Mouse (Mus musculus): ENCODE results near the gene Hebp2. TPM values are rescaled to one million over a fixed set of nuclear protein-coding genes. Genes with fewer than 3 reads are reported as not detected.
A peak's percentile ranks its signal among the peaks of the same experiment; 100 is the strongest.

The Hebp2 gene
- polyA plus RNA-seq, 1 experiment from 2014 or later, result 18.8 TPM

DNA sequence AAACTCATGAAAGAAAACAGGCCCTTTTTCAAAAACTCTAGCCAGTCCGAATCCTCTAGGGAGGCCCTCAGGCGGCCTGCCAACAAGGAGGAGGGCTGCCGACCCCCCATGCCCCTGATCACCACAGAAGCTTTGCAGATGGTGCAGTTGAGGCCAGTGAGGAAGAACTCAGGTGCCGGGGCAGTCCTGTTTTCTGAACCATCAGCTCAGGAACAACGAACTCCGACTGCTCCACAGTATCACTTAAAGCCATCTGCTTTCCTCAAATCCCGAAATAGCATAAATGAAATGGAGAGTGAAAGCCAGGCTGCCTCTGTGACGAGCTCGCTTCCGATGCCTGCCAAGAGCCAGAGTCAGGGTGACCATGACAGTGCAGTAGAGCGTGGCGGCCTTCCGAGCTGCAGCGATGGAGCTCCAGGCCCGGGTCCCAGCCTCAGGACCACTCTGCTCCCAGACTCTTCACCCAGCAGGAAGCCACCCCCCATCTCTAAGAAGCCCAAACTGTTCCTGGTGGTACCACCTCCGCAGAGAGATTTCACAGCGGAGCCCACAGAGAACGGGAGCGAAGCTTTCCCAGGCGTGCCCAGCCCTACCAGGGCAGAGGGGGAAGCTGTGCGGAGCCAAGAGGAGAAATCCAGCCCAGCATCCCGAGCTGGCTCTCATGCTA is 19.6 kb downstream of the Hebp2 start:
- no peak overlapping the region for H3K4me2 ChIP-seq (replicated peaks; ENCODE audit: low read depth, low read length)
- no peaks in the 10 kb centered on the region for H3K4me1 ChIP-seq (replicated peaks; ENCODE audit: control insufficient read depth, insufficient read depth, low read length)
- WGBS, result 85% methylated on average over 22 of the region's 22 CpGs
- no peaks in the 10 kb centered on the region for H3K9me3 ChIP-seq (ENCODE audit: control insufficient read depth, low read length)
- peak; percentile 52; the same call in 1 of the 2 replicates for ATAC-seq (ENCODE audit: low FRiP score)
- H3K4me3 ChIP-seq (ENCODE audit: low read depth, low read length), result no peak overlapping the region
- no peak overlapping the region for H3K27ac ChIP-seq (ENCODE audit: low read depth, low read length)
- no peaks in the 10 kb centered on the region for H3K27me3 ChIP-seq (ENCODE audit: control insufficient read depth, insufficient read depth, low read length)
- H3K9ac ChIP-seq (ENCODE audit: low read depth, low read length), result no peak overlapping the region
- peaks cover 9% of the 10 kb centered on the region; the same call in 1 of the 2 replicates for H3K36me3 ChIP-seq (ENCODE audit: control insufficient read depth, insufficient read depth, low read length)
- no peak for DNase-seq (ENCODE audit: low spot score)

DNA sequence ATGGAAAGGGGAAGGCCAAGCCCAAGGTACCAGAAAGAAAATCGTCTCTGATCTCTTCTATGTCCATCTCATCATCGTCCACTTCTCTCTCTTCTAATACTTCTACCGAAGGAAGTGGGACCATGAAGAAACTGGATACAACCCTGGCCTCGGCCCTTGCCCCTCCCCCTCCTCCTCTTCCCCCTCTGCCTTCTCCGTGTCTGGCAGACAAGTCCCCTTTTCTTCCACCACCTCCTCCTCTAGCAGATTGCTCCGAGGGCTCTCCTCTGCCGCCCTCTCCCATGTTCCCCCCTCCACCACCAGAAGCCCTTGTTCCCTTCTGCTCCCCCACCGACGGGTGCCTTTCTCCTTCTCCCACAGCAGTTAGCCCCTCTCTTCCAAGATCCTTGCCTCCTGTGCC is 20.1 kb downstream of the Hebp2 start:
- Histone ChIP-seq H3K9ac (ENCODE audit: low read depth, low read length) (no peak overlapping the region), H3K4me2 (replicated peaks; ENCODE audit: low read depth, low read length) (no peak overlapping the region), H3K9me3 (ENCODE audit: control insufficient read depth, low read length) (no peaks in the 10 kb centered on the region), H3K4me1 (replicated peaks; ENCODE audit: control insufficient read depth, insufficient read depth, low read length) (no peaks in the 10 kb centered on the region), H3K4me3 (ENCODE audit: low read depth, low read length) (no peak overlapping the region), H3K27ac (ENCODE audit: low read depth, low read length) (no peak overlapping the region), H3K27me3 (ENCODE audit: control insufficient read depth, insufficient read depth, low read length) (no peaks in the 10 kb centered on the region), H3K36me3 (ENCODE audit: control insufficient read depth, insufficient read depth, low read length) (peaks cover 9% of the 10 kb centered on the region; the same call in 1 of the 2 replicates)
- ATAC-seq (ENCODE audit: low FRiP score), result no peak
- WGBS, result 71% methylated on average over 9 of the region's 9 CpGs
- no peak for DNase-seq (ENCODE audit: low spot score)

DNA sequence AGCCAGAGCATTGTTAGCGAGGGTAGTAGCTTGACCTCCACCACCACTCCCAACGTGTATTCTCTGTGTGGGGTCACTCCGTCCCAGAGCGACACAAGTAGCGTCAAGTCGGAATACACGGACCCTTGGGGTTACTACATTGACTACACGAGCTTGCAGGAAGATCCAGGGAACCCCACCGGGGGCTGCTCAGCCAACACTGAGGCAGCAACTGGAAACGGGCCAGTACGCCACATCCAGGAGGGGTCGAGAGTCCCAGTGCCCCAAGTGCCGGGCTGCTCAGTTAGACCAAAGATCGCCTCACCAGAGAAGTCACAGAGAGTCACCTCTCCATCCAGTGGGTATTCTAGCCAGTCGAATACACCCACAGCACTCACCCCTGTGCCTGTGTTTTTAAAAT is 20.6 kb downstream of the Hebp2 start:
- no peaks in the 10 kb centered on the region for H3K27me3 ChIP-seq (ENCODE audit: control insufficient read depth, insufficient read depth, low read length)
- DNase-seq (ENCODE audit: low spot score) (no peak), ATAC-seq (ENCODE audit: low FRiP score) (no peak)
- no peaks in the 10 kb centered on the region for H3K9me3 ChIP-seq (ENCODE audit: control insufficient read depth, low read length)
- 82% methylated on average over 15 of the region's 15 CpGs for WGBS
- H3K27ac ChIP-seq (ENCODE audit: low read depth, low read length), result no peak overlapping the region
- no peak overlapping the region for H3K4me3 ChIP-seq (ENCODE audit: low read depth, low read length)
- H3K9ac ChIP-seq (ENCODE audit: low read depth, low read length), result no peak overlapping the region
- H3K36me3 ChIP-seq (ENCODE audit: control insufficient read depth, insufficient read depth, low read length), result peaks cover 9% of the 10 kb centered on the region; the same call in 1 of the 2 replicates
- H3K4me2 ChIP-seq (replicated peaks; ENCODE audit: low read depth, low read length), result no peak overlapping the region
- no peaks in the 10 kb centered on the region for H3K4me1 ChIP-seq (replicated peaks; ENCODE audit: control insufficient read depth, insufficient read depth, low read length)

DNA sequence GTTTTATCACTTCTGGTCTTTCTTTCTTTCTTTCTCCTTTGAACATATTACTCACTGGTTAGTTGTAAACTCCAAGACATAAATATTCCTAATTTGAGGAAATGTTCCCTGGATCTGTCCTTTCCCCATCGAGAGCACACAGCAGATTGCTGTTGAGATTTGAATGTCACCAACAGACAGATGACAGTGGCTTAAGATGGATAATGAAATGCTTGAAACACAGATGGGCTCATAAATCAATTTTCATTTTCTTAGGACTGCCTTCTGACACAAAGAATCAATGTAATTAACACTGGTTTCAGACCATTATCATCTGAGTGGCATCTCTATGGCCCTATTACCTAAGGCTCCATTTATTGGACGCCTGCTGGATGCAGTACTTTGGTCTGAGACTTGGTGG is 23.3 kb downstream of the Hebp2 start:
- H3K4me3 ChIP-seq (ENCODE audit: low read depth, low read length), result no peak overlapping the region
- H3K9me3 ChIP-seq (ENCODE audit: control insufficient read depth, low read length), result no peaks in the 10 kb centered on the region
- H3K36me3 ChIP-seq (ENCODE audit: control insufficient read depth, insufficient read depth, low read length), result peaks cover 9% of the 10 kb centered on the region; the same call in 1 of the 2 replicates
- H3K27ac ChIP-seq (ENCODE audit: low read depth, low read length), result no peak overlapping the region
- H3K4me1 ChIP-seq (replicated peaks; ENCODE audit: control insufficient read depth, insufficient read depth, low read length), result no peaks in the 10 kb centered on the region
- H3K4me2 ChIP-seq (replicated peaks; ENCODE audit: low read depth, low read length), result no peak overlapping the region
- no peaks in the 10 kb centered on the region for H3K27me3 ChIP-seq (ENCODE audit: control insufficient read depth, insufficient read depth, low read length)
- DNase-seq (ENCODE audit: low spot score) (no peak), ATAC-seq (ENCODE audit: low FRiP score) (no peak)
- no peak overlapping the region for H3K9ac ChIP-seq (ENCODE audit: low read depth, low read length)
- 82% methylated on average over 2 of the region's 2 CpGs for WGBS

DNA sequence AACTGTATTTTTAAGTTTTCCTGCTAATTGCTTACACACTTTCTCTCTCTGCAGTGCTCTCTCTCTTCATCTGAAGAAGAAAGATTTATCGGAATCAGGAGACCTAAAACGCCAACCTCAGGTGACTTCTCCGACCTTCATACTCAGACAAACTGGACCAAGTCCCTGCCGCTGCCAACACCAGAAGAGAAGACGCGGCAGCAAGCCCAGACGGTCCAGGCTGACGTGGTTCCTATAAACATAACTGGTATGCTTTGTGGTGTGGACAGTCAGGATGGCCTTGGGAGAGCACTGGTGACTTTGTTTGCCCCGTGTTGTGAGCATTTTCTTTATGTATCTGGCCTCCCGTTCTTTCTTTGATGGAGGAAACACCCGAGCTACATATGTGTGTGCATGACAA is 34.4 kb downstream of the Hebp2 start:
- 91% methylated on average over 11 of the region's 11 CpGs for WGBS
- H3K27ac ChIP-seq (ENCODE audit: low read depth, low read length), result no peak overlapping the region
- H3K9ac ChIP-seq (ENCODE audit: low read depth, low read length), result no peak overlapping the region
- no peaks in the 10 kb centered on the region for H3K9me3 ChIP-seq (ENCODE audit: control insufficient read depth, low read length)
- DNase-seq (ENCODE audit: low spot score), result no peak
- no peak overlapping the region for H3K4me2 ChIP-seq (replicated peaks; ENCODE audit: low read depth, low read length)
- no peaks in the 10 kb centered on the region for H3K4me1 ChIP-seq (replicated peaks; ENCODE audit: control insufficient read depth, insufficient read depth, low read length)
- ATAC-seq (ENCODE audit: low FRiP score), result no peak
- no peak overlapping the region for H3K4me3 ChIP-seq (ENCODE audit: low read depth, low read length)
- H3K27me3 ChIP-seq (ENCODE audit: control insufficient read depth, insufficient read depth, low read length), result no peaks in the 10 kb centered on the region
- no peaks in the 10 kb centered on the region for H3K36me3 ChIP-seq (ENCODE audit: control insufficient read depth, insufficient read depth, low read length)

GRCm38 (mm10) chr10:18510663-18511062 is 35.2 kb downstream of the Hebp2 start:
- Histone ChIP-seq H3K36me3 (ENCODE audit: control insufficient read depth, insufficient read depth, low read length) (no peaks in the 10 kb centered on the region), H3K27ac (ENCODE audit: low read depth, low read length) (no peak overlapping the region), H3K4me1 (replicated peaks; ENCODE audit: control insufficient read depth, insufficient read depth, low read length) (no peaks in the 10 kb centered on the region), H3K9ac (ENCODE audit: low read depth, low read length) (no peak overlapping the region), H3K9me3 (ENCODE audit: control insufficient read depth, low read length) (no peaks in the 10 kb centered on the region), H3K27me3 (ENCODE audit: control insufficient read depth, insufficient read depth, low read length) (no peaks in the 10 kb centered on the region), H3K4me3 (ENCODE audit: low read depth, low read length) (no peak overlapping the region), H3K4me2 (replicated peaks; ENCODE audit: low read depth, low read length) (no peak overlapping the region)
- ATAC-seq (ENCODE audit: low FRiP score) (no peak), DNase-seq (ENCODE audit: low spot score) (no peak)
- WGBS, result 86% methylated on average over 3 of the region's 3 CpGs

DNA sequence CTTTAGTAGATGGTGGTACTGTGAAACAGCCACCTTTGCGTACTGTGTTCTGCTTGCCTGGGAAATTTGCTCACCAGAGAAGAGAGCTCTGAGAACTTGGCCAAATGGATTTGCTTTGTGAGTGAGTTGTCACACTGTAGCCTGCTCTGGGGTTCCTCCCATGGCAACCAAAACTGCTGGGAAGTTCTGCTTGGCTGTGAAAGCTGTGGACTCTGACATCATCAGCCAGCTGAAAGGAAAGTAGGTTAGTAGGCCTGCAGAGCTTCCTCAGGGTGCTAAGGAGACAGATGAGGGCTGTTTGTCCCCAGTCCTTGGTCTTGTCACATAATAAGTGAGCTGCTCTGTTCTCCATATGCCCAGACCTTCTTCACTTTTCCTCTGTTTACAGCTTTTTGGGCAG is 37.3 kb downstream of the Hebp2 start:
- H3K36me3 ChIP-seq (ENCODE audit: control insufficient read depth, insufficient read depth, low read length), result no peaks in the 10 kb centered on the region
- no peak overlapping the region for H3K9ac ChIP-seq (ENCODE audit: low read depth, low read length)
- 76% methylated on average over 1 of the region's 1 CpGs for WGBS
- ATAC-seq (ENCODE audit: low FRiP score), result no peak
- H3K27ac ChIP-seq (ENCODE audit: low read depth, low read length), result no peak overlapping the region
- no peaks in the 10 kb centered on the region for H3K9me3 ChIP-seq (ENCODE audit: control insufficient read depth, low read length)
- H3K27me3 ChIP-seq (ENCODE audit: control insufficient read depth, insufficient read depth, low read length), result no peaks in the 10 kb centered on the region
- no peak overlapping the region for H3K4me2 ChIP-seq (replicated peaks; ENCODE audit: low read depth, low read length)
- H3K4me1 ChIP-seq (replicated peaks; ENCODE audit: control insufficient read depth, insufficient read depth, low read length), result no peaks in the 10 kb centered on the region
- no peak for DNase-seq (ENCODE audit: low spot score)
- no peak overlapping the region for H3K4me3 ChIP-seq (ENCODE audit: low read depth, low read length)

GRCm38 (mm10) chr10:18507869-18508473 is 37.9 kb downstream of the Hebp2 start:
- H3K27me3 ChIP-seq (ENCODE audit: control insufficient read depth, insufficient read depth, low read length), result no peaks in the 10 kb centered on the region

GRCm38 (mm10) chr10:18506501-18506946 is 39.4 kb downstream of the Hebp2 start:
- DNase-seq (ENCODE audit: low spot score), result no peak
- Histone ChIP-seq H3K4me3 (ENCODE audit: low read depth, low read length) (no peak overlapping the region), H3K27ac (ENCODE audit: low read depth, low read length) (no peak overlapping the region), H3K9ac (ENCODE audit: low read depth, low read length) (no peak overlapping the region), H3K36me3 (ENCODE audit: control insufficient read depth, insufficient read depth, low read length) (no peaks in the 10 kb centered on the region), H3K4me2 (replicated peaks; ENCODE audit: low read depth, low read length) (no peak overlapping the region), H3K27me3 (ENCODE audit: control insufficient read depth, insufficient read depth, low read length) (no peaks in the 10 kb centered on the region), H3K4me1 (replicated peaks; ENCODE audit: control insufficient read depth, insufficient read depth, low read length) (no peaks in the 10 kb centered on the region), H3K9me3 (ENCODE audit: control insufficient read depth, low read length) (no peaks in the 10 kb centered on the region)
- 59% methylated on average over 6 of the region's 6 CpGs for WGBS
- ATAC-seq (ENCODE audit: low FRiP score), result no peak

More at GRCm38 (mm10) chr10:18507869-18508473, 37.9 kb downstream of the Hebp2 start:
- no peak overlapping the region for H3K4me2 ChIP-seq (replicated peaks; ENCODE audit: low read depth, low read length)
- no peaks in the 10 kb centered on the region for H3K9me3 ChIP-seq (ENCODE audit: control insufficient read depth, low read length)
- no peak overlapping the region for H3K4me3 ChIP-seq (ENCODE audit: low read depth, low read length)
- no peak overlapping the region for H3K9ac ChIP-seq (ENCODE audit: low read depth, low read length)
- WGBS, result 64% methylated on average over 2 of the region's 2 CpGs
- ATAC-seq (ENCODE audit: low FRiP score), result no peak
- H3K27ac ChIP-seq (ENCODE audit: low read depth, low read length), result no peak overlapping the region
- DNase-seq (ENCODE audit: low spot score), result no peak
- H3K36me3 ChIP-seq (ENCODE audit: control insufficient read depth, insufficient read depth, low read length), result no peaks in the 10 kb centered on the region
- no peaks in the 10 kb centered on the region for H3K4me1 ChIP-seq (replicated peaks; ENCODE audit: control insufficient read depth, insufficient read depth, low read length)
